Mouse (Mus musculus) hindbrain, embryonic 10.5 days (tissue): ENCODE data around the gene Actn2. TPM values are rescaled to one million over a fixed set of nuclear protein-coding genes. Genes with fewer than 3 reads are reported as not detected.

Experiments used
- DNase-seq: peaks from one replicate; pipeline ENCODE4 v3.0.0-alpha.2; 2017; ENCODE audit warnings: low spot score
- H3K27ac ChIP-seq: fragments of 300-500 bp; sonication (generic); 2 replicates; pipeline ENCODE4 v1.5.1; 2016; ENCODE audit warnings: mild to moderate bottlenecking, moderate library complexity
- H3K27me3 ChIP-seq: fragments of 300-500 bp; sonication (generic); 2 replicates; pipeline ENCODE4 v1.6.1; 2016; ENCODE audit warnings: mild to moderate bottlenecking; ENCODE audit not compliant: poor library complexity, insufficient read depth, severe bottlenecking
- H3K36me3 ChIP-seq: fragments of 300-500 bp; sonication (generic); 2 replicates; pipeline ENCODE4 v1.6.1; 2016; ENCODE audit warnings: mild to moderate bottlenecking, moderate library complexity
- H3K4me1 ChIP-seq: fragments of 300-500 bp; sonication (generic); replicated peaks from 2 replicates; pipeline ENCODE4 v1.6.1; 2016; ENCODE audit warnings: mild to moderate bottlenecking
- H3K4me3 ChIP-seq: fragments of 300-500 bp; sonication (generic); 2 replicates; pipeline ENCODE4 v1.5.1; 2016; ENCODE audit warnings: mild to moderate bottlenecking, moderate library complexity
- H3K9me3 ChIP-seq: fragments of 300-500 bp; sonication (generic); 2 replicates; pipeline ENCODE4 v1.6.1; 2016; ENCODE audit warnings: mild to moderate bottlenecking, moderate library complexity
- WGBS: fragments of 180-500 bp; shearing (Covaris S2); methylation state at CpG from one replicate; pipeline ENCODE4 v1.1.7; 2016; 5-methylcytosine and 5-hydroxymethylcytosine counted together
- polyA plus RNA-seq: library from polyadenylated mRNA; unstranded; fragments of >200 nt; fragmentation: Nextera tagmentation; extraction: Ambion mirVana; gene quantifications from 2 replicates; pipeline ENCODE4 v1.2.1, GENCODE M21; 2016

Actn2 gene
- polyA plus RNA-seq, 1 experiment from 2014 or later = 0.93 TPM

DNA sequence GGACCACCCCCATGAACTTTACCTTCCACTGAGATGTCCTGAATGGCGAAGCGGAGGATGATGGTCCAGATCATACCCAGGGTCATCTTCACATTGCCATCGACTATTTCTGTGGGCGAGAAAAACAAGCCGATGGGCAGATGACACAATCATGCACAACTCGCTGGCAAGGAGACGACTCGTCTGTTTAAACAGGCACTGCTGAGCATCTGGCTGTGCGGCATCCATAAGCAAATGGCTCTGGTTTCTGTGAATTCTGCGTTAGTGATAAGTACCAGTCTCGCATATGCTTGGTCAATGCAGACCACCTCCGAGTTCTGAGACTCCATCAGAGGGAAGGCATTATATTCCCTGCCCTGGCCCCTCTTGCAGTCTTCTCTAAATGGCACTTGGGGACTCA is 31.7 kb downstream of the Actn2 start:
- Histone ChIP-seq H3K27ac (no peak overlapping the region), H3K4me1 (no peaks in the 10 kb centered on the region; the same call in 1 of the 2 replicates), H3K36me3 (no peaks in the 10 kb centered on the region), H3K9me3 (no peaks in the 10 kb centered on the region), H3K27me3 (no peaks in the 10 kb centered on the region), H3K4me3 (no peak overlapping the region)
- no peak for DNase-seq
- 90% methylated on average over 12 of the region's 12 CpGs for WGBS

DNA sequence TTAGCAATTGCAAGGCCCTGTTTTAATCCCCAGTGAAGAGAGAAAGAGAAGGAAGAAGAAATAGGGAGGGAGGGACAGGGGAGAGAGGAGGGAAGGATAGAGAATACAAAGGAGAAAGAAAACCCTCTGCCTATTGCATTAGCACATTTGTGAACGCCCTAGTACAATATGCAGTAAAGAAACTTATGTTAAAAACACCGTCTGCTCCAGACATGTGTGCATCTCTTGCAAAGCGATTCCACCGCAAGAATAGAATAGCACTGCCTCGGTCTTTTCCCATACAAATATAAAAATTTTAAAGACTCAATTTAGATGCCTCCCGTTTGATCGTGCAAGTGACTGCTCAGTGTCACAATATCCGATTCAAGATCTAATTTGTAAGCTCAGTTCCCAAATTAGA is 32.1 kb downstream of the Actn2 start:
- H3K27ac ChIP-seq = no peak overlapping the region
- no peak overlapping the region for H3K4me3 ChIP-seq
- H3K9me3 ChIP-seq = no peaks in the 10 kb centered on the region
- no peaks in the 10 kb centered on the region; the same call in 1 of the 2 replicates for H3K4me1 ChIP-seq
- WGBS = 87% methylated on average over 8 of the region's 8 CpGs
- H3K27me3 ChIP-seq = no peaks in the 10 kb centered on the region
- H3K36me3 ChIP-seq = no peaks in the 10 kb centered on the region
- DNase-seq = no peak

DNA sequence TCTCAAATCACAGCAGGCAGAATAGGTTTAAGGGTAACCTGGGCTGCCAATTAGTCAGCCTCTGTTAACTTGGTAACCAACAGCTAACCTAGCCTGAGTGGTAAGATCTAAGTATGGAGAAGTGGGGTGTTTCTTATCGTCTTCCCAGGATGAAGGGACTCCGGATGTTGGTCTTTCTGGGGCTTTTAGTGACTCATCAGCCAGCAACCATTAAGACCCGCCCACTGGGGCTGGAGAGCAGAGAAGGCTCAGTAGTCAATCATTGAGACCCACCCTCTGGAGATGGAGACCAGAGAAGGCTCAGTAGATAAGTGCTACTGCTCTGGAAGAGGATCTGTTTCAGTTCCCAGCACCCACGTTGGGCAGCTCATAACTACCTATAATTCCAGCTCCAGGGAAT is 33.3 kb downstream of the Actn2 start:
- DNase-seq = no peak
- no peaks in the 10 kb centered on the region; the same call in 1 of the 2 replicates for H3K4me1 ChIP-seq
- H3K9me3 ChIP-seq = no peaks in the 10 kb centered on the region
- no peak overlapping the region for H3K4me3 ChIP-seq
- no peaks in the 10 kb centered on the region for H3K36me3 ChIP-seq
- no peak overlapping the region for H3K27ac ChIP-seq
- no peaks in the 10 kb centered on the region for H3K27me3 ChIP-seq
- WGBS = 86% methylated on average over 4 of the region's 4 CpGs

DNA sequence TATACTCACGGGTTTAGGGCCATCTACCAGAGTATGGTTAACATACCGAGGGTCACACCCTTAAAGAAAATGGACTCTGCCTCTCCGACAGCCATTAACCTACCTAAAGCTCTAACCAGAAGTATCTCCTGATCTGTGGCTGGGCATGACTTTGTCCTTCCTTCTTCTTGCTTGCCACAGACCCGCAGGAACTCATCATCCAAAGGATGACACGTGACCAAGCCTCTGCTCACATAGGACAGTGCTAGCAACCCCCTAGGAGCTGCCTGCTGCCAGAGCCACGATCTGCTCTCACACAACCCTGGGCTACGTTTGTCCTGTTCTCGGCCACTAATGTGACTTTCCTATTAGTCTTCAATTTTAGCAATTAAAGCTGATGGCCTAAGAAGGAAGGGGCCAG is 35.0 kb downstream of the Actn2 start:
- Histone ChIP-seq H3K9me3 (no peaks in the 10 kb centered on the region), H3K27ac (no peak overlapping the region), H3K4me1 (no peaks in the 10 kb centered on the region; the same call in 1 of the 2 replicates), H3K27me3 (no peaks in the 10 kb centered on the region), H3K4me3 (no peak overlapping the region), H3K36me3 (no peaks in the 10 kb centered on the region)
- 89% methylated on average over 8 of the region's 8 CpGs for WGBS
- DNase-seq = no peak

DNA sequence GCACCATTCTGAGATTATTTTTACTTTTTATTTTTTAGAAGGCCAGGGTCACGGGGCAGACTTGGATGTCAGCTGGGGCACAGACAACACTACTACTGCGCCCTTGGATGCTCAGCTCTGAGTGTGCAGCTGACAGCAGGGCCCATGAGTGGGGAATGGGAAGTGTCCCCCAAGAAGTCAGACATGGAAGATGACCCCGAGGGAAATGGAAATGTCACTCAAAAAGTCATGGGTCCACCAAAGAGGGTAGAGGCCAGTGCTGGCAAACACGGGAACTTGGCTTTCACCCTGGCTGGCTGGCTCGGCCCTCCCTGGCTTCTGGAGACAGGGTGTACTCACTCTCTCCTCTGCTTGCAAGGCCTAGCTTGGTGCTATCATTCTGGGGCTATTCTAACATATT is 35.6 kb downstream of the Actn2 start:
- H3K9me3 ChIP-seq = no peaks in the 10 kb centered on the region
- 89% methylated on average over 5 of the region's 5 CpGs for WGBS
- H3K27ac ChIP-seq = no peak overlapping the region
- DNase-seq = no peak
- H3K4me3 ChIP-seq = no peak overlapping the region
- H3K36me3 ChIP-seq = no peaks in the 10 kb centered on the region
- H3K4me1 ChIP-seq = no peaks in the 10 kb centered on the region; the same call in 1 of the 2 replicates
- no peaks in the 10 kb centered on the region for H3K27me3 ChIP-seq

DNA sequence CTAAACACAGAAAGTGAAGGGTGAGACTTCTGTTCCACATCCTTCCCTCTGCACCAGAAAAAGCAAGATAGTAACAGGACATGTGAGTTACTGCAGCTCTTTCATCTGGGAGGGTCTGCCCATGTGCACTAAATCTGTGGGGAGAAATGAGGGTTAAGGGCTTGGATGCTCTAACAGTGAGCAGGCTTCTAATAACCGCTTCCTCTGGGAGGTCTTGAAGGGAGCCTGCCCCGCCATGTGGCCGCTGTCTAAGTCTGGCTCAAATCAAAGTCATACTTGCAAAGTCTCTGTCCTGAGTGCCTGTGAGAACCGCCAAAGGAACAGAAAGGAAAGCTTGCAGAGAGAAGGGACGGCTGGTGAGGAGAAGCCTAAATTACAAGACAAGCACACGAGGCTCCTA is 42.8 kb downstream of the Actn2 start:
- WGBS = 81% methylated on average over 6 of the region's 6 CpGs
- no peak for DNase-seq

DNA sequence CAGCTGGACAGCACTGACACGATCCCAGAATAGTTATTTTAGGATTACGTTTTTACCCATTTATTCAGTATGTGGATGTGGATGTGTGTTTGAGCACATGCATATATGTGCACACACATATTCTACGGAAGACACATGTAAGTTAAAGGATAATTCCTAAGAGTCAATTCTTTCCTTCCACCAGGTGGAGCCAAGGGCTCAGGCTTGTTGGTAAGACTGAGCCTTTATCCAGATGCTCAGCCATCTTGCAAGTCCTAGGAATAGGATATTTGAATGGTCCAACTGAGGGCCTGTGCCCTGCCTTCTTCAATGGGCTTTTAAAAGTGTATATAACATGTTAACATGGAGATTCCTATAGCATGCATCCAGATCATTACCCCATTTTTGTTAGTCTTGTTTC is 43.9 kb downstream of the Actn2 start:
- DNase-seq = no peak
- H3K36me3 ChIP-seq = no peaks in the 10 kb centered on the region
- H3K4me1 ChIP-seq = 0 out of 2 replicates have a peak, but pooled peaks cover 4% of the 10 kb centered on the region
- H3K27me3 ChIP-seq = no peaks in the 10 kb centered on the region
- H3K27ac ChIP-seq = no peak overlapping the region
- 90% methylated on average over 3 of the region's 3 CpGs for WGBS
- H3K4me3 ChIP-seq = no peak overlapping the region
- H3K9me3 ChIP-seq = no peaks in the 10 kb centered on the region

More for the DNA sequence above, 42.8 kb downstream of the Actn2 start:
- no peaks in the 10 kb centered on the region for H3K36me3 ChIP-seq
- H3K27ac ChIP-seq = no peak overlapping the region
- 0 out of 2 replicates have a peak, but pooled peaks cover 4% of the 10 kb centered on the region for H3K4me1 ChIP-seq
- H3K9me3 ChIP-seq = no peaks in the 10 kb centered on the region
- no peak overlapping the region for H3K4me3 ChIP-seq
- no peaks in the 10 kb centered on the region for H3K27me3 ChIP-seq

DNA sequence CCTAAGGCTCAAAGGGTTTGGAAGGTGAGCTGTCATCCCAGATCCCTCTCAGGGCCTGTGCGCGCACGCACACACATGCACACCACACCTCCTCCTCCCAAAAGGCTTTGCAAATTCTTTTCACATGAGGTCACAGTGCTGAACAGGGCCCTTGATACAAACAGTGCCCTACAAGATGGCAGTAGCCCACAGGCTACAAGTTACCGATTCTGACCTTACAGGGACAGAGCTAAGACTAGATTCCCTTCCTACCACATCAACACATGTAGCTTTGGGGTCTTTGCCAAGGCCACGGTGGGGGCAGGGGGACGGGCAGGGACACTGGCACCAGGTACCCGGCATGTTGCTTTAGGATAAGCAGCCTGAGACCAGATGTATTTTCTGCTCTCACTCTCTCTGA is 46.8 kb downstream of the Actn2 start:
- H3K27ac ChIP-seq = no peak overlapping the region
- no peaks in the 10 kb centered on the region for H3K36me3 ChIP-seq
- H3K4me3 ChIP-seq = no peak overlapping the region
- WGBS = 90% methylated on average over 7 of the region's 7 CpGs
- no peaks in the 10 kb centered on the region for H3K9me3 ChIP-seq
- DNase-seq = no peak
- H3K4me1 ChIP-seq = 0 out of 2 replicates have a peak, but pooled peaks cover 4% of the 10 kb centered on the region
- H3K27me3 ChIP-seq = no peaks in the 10 kb centered on the region

DNA sequence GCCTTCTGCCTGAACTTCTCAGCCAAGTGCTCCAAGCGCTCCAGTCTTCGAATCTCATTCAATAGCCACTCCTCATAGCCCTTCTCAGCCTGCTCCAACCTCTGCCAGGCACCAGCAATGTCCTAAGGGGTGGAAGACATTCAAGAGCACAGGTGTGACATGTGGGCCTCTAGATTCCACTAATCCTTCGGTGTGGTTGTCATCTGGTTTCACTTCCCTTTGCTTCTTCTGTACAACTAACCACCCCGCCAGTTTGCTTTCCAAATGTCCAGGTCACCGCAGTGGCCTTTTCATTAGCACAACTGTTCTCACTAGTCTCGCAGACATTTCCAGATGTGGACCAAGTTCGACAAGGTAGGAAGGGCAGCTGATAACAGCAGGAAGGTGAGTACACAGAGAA is 49.9 kb downstream of the Actn2 start:
- Histone ChIP-seq H3K36me3 (no peaks in the 10 kb centered on the region), H3K4me1 (no peaks in the 10 kb centered on the region), H3K9me3 (no peaks in the 10 kb centered on the region), H3K4me3 (no peak overlapping the region), H3K27ac (no peak overlapping the region), H3K27me3 (no peaks in the 10 kb centered on the region)
- DNase-seq = no peak
- 87% methylated on average over 7 of the region's 7 CpGs for WGBS

DNA sequence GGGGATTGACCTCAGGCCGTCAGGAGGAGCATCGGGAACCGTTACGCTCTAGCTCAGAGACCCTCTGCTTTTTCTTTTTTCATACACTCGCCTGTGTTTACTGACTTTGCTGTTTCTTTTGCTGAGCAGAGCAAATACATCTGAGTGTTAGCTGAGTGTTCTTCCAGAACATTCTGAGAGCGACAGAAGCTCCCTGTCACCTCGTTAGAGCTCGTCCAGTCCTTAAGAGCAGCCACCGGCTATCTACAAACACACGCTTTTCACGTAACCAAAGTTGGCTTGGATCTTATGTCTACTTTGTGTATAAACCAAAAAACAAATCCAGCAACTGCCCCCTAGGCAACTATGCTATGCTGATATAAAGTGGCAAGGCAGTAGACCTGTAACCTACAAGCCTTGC is 56.0 kb downstream of the Actn2 start:
- Histone ChIP-seq H3K4me3 (no peak overlapping the region), H3K4me1 (no peaks in the 10 kb centered on the region), H3K27ac (no peak overlapping the region), H3K27me3 (no peaks in the 10 kb centered on the region), H3K36me3 (no peaks in the 10 kb centered on the region), H3K9me3 (no peaks in the 10 kb centered on the region)
- 88% methylated on average over 11 of the region's 11 CpGs for WGBS
- no peak for DNase-seq

DNA sequence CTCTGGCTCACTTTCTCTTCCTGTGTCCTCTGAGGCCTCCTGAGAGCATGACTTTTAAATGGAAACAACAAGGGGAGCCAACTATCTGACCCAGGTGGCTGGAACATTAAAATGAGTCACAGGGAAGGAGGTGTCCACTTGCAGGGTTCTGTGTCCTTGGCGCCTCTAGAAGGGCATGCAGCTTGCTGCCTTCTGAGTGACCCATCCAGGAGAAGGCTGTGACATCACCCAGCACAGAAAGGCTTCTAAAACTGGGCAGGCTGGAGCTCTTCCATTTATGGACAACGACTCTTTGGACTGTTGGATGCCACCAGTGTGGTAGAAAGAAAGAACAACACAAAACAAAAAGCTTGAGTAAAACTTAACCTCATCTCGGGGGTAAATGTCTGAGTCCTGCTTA is 56.7 kb downstream of the Actn2 start:
- DNase-seq = no peak
- 87% methylated on average over 3 of the region's 3 CpGs for WGBS

DNA sequence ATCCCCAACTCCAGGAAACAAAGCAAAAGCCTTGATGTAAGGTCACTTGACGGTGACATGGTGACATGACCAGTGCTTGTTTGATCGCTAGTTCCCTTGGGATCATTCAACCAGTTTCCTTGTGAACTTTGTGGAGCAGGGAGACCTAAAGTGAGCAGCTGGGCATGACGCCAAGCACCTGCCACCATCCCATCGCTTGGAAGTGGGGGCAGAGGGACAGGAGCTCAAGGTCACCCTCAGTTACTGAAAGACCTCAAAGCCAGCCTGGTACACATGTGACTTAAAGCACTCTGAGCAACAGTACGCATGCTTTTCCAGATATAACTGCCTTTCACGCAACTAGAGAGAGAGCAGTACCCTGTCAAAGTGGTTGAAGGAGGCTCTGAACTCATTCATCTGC is 65.8 kb downstream of the Actn2 start:
- H3K36me3 ChIP-seq = no peaks in the 10 kb centered on the region
- no peak overlapping the region for H3K27ac ChIP-seq
- H3K27me3 ChIP-seq = no peaks in the 10 kb centered on the region
- 82% methylated on average over 6 of the region's 6 CpGs for WGBS
- H3K9me3 ChIP-seq = peaks cover 3% of the 10 kb centered on the region; the same call in 1 of the 2 replicates
- H3K4me3 ChIP-seq = no peak overlapping the region
- no peak for DNase-seq
- H3K4me1 ChIP-seq = no peaks in the 10 kb centered on the region

More for the DNA sequence above, 56.7 kb downstream of the Actn2 start:
- Histone ChIP-seq H3K27ac (no peak overlapping the region), H3K4me1 (no peaks in the 10 kb centered on the region), H3K36me3 (no peaks in the 10 kb centered on the region), H3K4me3 (no peak overlapping the region), H3K27me3 (no peaks in the 10 kb centered on the region), H3K9me3 (no peaks in the 10 kb centered on the region)

DNA sequence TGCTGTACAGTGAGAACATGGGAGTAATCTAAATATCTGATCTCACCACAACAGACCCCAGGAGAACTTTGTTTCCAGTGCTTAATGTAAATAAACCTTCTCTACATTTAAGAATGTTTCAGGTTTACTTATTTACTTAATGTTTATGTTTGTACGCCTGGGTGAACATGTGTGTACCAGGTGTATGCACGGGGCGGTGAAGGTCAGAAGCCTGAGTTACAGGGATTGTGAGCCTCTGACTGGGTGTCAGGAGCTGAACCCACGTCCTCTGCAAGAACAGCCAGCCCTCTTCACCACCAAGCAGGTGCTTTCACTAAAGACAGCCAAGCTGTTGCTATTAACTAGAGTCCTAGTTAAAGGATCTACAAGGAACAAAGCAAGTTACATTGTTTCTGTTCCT is 66.3 kb downstream of the Actn2 start:
- no peak for DNase-seq
- 80% methylated on average over 4 of the region's 4 CpGs for WGBS
- no peaks in the 10 kb centered on the region for H3K36me3 ChIP-seq
- H3K27me3 ChIP-seq = no peaks in the 10 kb centered on the region
- peaks cover 3% of the 10 kb centered on the region; the same call in 1 of the 2 replicates for H3K9me3 ChIP-seq
- H3K27ac ChIP-seq = no peak overlapping the region
- no peak overlapping the region for H3K4me3 ChIP-seq
- H3K4me1 ChIP-seq = no peaks in the 10 kb centered on the region

DNA sequence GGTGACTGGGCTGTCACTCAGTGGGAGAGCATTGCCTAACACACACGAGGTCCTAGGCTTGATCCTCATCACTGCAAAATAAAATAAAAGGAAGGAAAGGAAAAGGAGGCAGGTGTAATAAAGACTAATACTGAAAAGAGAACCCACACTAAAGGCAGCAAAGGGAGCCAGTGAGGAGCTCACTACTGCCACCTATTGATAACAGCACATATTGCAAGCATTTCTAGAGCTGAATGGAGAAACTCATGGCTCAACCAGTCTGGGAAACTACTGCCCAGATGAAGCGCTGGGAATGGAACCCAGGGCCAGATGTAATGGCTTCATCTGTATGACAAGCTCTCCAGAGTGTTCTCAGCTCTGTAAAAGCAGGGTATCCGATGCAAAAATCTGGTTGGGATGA is 67.6 kb downstream of the Actn2 start:
- 47% methylated on average over 3 of the region's 3 CpGs for WGBS
- no peak for DNase-seq
- H3K9me3 ChIP-seq = peaks cover 3% of the 10 kb centered on the region; the same call in 1 of the 2 replicates
- no peaks in the 10 kb centered on the region for H3K4me1 ChIP-seq
- H3K36me3 ChIP-seq = no peaks in the 10 kb centered on the region
- H3K4me3 ChIP-seq = no peak overlapping the region
- H3K27me3 ChIP-seq = no peaks in the 10 kb centered on the region
- H3K27ac ChIP-seq = no peak overlapping the region
